Mouse (Mus musculus) adrenal gland, adult 8-10 months (tissue): ENCODE results near the gene Qtrt2. TPM values are rescaled to one million over a fixed set of nuclear protein-coding genes. Genes with fewer than 3 reads are reported as not detected.

Experiments used
- DNase-seq: peaks from one replicate; pipeline ENCODE4 v3.0.0; 2022
- total RNA-seq, 4 experiments: library from RNA; stranded (reverse); gene quantifications; 2 replicates each; pipeline ENCODE4 v1.2.4; 2022

Qtrt2 gene
- total RNA-seq, result 10 to 100 TPM; 28.6 to 52.7 (median 36.6) TPM

DNA sequence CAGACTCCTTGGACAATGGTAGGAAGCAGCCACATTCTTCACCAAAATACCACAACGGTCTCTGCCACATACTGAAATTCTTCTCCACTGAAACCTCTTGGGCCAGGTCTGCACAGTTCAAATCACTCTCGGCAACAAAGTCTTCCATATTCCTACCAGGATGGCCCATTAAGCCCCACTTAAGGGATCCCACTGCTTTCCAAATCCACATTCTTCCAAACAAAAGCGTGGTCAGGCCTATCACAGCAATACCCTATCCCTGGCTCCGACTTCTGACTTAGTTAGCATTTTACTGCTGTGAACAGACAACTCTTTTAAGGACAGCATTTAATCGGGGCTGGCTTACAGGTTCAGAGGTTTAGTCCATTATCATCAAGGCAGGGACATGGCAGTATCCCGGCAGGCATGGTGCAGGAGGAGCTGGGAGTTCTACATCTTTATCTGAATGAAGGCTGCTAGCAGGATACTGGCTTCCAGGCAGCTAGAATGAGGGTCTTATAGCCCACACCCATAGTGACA lies at the start of gene Qtrt2:
TSS of gene Qtrt2 (minus strand) at position 469 of the 519 bp plus-strand sequence.
- DNase-seq, result no peak

DNA sequence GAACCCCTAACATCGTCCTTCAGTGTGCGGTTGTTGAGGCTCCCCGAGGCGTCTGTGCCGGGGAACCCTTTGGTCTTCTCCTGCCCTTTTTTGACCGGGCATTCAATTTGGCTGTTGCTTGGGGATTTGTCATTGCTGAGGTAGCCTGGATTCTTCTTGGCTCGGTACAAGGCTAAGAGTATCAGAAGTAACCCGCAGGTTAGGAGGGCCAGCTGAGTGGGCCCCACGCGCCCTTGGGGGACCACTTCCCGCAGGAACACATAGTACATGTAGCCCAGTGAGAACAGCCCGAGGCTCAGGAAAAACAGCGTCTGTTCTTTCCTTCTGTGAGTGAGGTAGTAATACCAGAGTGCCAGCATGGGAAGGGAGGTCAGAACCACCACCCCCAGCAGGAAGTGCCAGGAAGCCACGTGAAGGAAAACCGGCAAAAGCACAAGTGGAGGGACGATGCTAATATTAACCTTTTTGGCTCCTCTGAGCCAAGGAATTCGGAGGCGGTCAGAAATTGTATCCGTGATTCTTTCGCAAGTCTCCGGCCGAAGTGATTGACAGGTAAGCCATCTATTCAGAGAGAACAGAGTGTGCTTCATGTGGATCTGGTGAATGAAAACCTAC lies 47.1 kb upstream of the Qtrt2 start:
- no peak for DNase-seq

- no peak for DNase-seq
Observed at GRCm38 (mm10) chr16:43973147-43973546, 46.5 kb upstream of the Qtrt2 start.

DNA sequence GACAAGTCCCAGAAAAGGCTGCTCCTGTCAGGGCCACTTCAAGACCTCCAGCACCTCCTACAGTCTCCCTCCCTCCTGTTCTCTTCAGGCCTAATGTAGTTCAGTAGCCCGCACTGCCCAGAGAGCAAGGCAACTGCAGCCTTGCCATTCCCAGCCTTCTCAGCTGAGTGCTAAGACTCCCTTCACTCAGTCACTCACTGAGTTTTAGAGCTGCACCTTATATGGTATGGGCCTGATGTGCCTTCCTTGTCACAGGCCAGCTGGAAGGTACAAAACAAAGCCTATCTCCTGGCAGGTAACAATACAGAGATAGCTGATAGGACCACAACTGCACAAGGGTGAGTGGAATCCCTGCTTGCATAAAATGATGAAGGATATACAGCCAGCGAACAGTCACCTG lies 45.8 kb upstream of the Qtrt2 start:
- no peak for DNase-seq

DNA sequence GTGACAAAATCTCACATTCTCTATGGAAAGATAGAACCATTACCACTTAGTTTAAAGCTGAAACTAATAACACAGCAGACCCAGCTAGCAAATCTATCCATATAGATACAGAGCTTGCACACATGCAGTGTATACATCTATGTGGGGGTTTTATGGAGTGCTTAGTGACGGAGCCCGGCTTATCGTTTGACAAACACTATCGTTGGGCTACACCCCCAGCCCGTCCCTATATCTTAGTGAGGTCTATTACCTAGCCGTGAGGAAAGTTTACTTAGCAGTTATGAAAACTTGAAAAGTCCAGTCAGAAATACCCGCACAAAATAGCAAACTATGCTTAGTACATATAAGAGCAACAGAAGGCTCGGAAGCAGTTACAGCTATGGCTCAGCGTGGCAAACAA lies 45.1 kb upstream of the Qtrt2 start:
- no peak for DNase-seq

DNA sequence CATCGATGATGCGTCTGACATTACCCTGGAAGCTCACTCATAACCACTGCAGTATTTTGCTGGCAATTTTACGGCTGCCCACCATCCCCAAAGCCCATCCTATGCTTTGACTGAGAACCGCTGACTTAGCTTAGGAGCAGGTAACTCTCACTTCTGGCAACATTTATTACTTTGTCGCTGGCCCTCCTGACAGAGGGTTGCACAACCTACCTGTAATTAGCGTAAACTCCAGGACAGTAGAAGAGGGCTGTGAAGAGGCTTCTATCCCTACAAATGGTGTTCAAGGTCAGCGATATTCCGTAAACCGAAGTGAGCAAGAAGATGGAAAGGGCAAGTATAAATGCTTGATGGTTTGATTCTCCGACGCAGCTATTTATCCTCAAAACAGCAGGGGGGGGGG lies 44.6 kb upstream of the Qtrt2 start:
- no peak for DNase-seq

DNA sequence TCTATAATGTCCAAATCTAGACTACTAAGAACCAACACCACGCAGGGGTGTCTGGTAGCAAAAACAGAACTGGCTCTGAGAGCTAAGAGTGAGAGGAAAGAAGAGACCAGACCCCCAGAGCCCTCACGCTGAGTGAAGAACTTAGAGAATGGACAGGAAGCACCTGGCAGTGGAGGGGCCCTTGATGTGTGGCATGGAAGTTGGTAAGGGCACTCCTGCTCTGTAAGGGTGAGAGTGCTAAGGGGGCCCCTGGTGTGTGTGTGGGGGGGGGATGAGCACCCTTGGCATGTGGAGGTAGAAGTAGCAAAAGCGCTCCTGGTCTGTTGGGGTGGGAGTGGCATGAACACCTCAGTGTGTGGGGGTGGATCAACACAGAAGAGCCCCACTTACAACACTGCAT lies 43.8 kb upstream of the Qtrt2 start:
- DNase-seq, result no peak

DNA sequence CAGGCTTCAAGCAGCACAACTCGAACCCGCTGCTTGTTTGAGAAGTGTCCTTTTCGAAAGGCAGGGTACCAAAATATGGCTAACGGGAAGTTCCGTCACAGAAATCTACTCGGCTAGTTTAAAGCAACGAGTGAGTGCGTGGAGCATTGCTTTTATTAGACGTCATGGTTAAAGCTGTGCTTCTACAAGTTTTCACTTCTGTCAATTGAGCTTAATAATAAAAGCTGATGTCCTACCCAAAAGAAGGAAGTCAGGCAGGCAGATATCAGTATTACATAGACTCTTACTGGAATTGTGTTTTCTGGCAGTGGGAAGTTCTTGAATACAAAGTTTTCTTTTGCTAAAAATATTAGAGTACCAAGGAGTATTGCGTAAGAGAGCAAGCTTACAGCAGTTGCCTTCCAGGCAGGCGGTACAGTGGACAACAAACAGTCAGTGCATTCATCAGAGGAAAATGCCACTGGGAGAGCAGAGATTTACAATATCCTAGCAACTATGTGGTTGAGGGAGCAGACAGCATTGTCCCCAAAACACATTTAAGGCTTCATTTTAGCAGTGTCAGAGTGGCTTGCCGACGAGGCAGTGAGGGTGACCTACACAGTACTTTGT lies 39.3 kb upstream of the Qtrt2 start:
- DNase-seq, result no peak

GRCm38 (mm10) chr16:43963780-43964179 lies 37.2 kb upstream of the Qtrt2 start:
- DNase-seq, result no peak

DNA sequence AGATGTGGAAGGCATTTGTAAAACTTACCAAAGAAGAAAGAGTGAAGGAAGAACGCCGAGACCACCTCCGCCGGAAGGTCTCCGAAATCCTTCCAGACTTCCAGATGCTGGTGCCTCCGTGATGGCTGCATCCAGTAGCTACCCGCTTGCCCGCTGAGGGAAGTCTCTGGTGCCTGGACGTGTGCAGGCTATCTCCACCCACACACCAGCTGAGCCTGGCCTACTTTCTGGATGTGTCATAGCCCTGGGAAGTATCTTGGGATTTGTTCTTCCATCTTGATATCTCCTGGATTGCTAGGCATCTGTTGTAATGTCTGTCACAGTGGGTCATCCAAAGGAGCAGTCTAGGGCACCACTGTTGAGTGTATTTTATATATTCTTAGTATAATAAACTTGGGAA lies 36.7 kb upstream of the Qtrt2 start:
- no peak for DNase-seq

DNA sequence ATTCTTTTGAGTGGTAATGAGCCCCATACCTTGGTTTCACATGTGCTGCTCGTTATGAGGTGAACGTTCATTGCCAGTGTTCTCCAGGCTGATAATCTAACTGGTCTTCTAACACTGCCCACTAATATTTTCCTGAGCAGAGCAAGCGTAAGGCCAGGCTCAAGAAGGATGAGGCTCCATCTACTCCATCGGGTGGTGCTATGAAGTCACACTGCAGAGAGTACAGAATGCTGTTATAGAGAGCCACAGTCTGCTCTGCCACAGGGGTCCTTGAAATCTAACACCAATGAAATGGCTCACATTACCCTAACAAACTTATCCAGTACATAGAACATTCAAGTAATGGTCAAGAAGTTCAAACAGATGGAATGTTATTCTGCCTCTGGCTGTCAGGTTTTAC lies 31.4 kb upstream of the Qtrt2 start:
- DNase-seq, result no peak

DNA sequence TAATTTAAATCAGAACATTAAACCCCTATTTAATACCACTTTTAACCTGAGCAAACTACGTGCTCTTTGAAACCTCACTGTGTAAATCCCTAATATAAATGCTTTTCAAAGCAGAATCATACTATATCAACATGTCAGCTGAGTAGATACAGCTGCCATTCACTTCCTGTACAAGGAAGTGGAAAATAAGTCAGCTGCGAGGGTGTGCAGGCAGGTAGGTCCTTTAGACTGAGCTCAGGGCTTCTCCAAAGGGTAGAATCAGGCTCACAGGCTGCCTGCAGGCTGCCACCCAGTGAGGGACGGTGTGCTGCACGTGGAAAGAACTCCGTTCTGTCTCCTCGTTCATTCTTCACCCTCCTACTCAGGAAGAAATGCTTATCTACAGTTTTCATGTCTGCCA lies 28.3 kb upstream of the Qtrt2 start:
- DNase-seq, result no peak

- no peak for DNase-seq
Observed at GRCm38 (mm10) chr16:43951591-43951990, 25.0 kb upstream of the Qtrt2 start.

GRCm38 (mm10) chr16:43945869-43946268 lies 19.3 kb upstream of the Qtrt2 start:
- DNase-seq, result no peak

DNA sequence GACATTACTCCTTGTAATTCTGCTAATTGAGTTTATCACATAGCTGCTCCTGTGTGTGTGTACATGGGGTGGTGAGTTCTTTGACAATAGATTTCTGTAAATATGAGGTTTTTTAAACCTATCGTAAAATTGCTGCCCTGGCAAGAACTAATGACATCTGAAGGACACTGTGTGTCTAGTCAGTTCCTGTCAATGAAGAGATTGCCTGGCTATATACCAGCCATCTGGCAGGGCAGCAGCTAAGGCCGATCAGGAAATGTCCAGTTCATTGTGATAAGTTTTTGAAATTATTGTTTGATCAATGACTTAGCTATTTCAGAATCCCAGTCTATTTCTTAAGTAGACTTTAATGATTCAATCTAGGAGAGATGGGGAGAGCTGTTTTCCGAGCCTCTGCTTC lies 18.7 kb upstream of the Qtrt2 start:
- DNase-seq, result no peak

GRCm38 (mm10) chr16:43940846-43941245 lies 14.2 kb upstream of the Qtrt2 start:
- no peak for DNase-seq

- no peak for DNase-seq
Observed at GRCm38 (mm10) chr16:43935892-43936291, 9.3 kb upstream of the Qtrt2 start.

- DNase-seq, result no peak
Observed at GRCm38 (mm10) chr16:43935367-43935766, 8.8 kb upstream of the Qtrt2 start.

DNA sequence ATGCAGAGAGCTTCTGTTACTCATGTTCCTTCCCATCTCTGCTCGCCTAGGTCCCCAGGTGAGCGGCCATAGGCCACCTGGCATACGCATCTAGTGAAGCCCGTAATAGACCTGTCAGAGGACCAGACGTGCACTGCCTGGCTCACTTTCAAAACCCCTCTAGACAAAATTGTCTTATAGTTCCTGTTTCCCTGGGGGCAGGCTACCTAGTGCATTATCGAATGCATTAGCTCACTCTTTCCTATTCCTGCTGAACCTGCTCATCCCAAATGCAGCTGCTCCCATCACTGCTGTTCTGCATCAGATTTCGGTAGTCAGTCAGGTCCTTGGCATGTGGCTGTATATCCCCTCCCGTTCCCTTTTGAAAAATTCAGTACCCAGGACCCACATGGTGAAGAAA lies 8.2 kb upstream of the Qtrt2 start:
- no peak for DNase-seq

- DNase-seq, result no peak
Observed at GRCm38 (mm10) chr16:43933041-43933440, 6.4 kb upstream of the Qtrt2 start.

DNA sequence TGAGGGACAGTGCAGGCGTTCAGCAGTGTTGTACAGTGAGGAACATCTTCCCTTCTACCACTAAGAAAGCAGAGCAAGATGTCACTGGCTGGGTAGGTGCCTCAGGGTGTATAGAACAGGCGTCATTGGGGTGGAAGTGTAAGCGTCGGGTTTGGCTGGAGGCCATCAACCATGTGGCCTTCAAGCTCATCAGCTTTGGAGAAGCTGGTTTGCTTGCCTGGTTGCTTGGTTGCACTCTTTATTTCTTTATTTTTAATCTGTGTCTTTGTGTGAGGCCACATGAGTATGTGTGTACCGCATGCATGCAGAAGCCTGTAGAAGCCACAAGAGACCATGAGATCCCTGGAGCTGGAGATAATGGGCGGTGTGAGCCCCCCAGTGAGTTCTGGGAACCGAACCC lies 5.7 kb upstream of the Qtrt2 start:
- DNase-seq, result no peak

DNA sequence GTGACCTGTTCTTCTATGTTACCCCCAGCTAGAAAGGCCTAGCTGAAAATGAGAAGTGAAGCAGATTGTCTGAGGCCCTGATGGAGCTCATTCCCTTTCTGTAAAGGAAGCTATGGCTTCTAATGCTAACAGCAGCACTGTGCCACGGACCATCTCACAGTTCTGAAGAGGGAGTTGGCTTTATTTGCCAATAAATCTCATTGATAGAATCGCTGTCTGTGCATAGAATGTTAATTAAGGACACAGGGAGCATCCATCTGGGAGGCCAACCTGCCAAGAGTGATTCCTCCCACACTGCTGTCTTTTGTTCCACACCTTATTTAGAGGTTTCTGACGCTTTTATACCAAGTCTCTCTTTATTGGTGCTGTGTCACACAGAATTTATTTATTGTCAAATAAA lies 4.9 kb upstream of the Qtrt2 start:
- DNase-seq, result no peak

- no peak for DNase-seq
Observed at GRCm38 (mm10) chr16:43930577-43930976, 4.0 kb upstream of the Qtrt2 start.

- DNase-seq, result no peak
Observed at GRCm38 (mm10) chr16:43925846-43926245, 763 bp downstream of the Qtrt2 start.
